Mouse (Mus musculus): ENCODE results near the gene Iqch. TPM values are rescaled to one million over a fixed set of nuclear protein-coding genes. Genes with fewer than 3 reads are reported as not detected.
A peak's percentile ranks its signal among the peaks of the same experiment; 100 is the strongest.

Iqch gene
- polyA plus RNA-seq, 1 experiment from 2014 or later: 0.27 TPM

GRCm38 (mm10) chr9:63632924-63633323 lies 30.6 kb upstream of the Iqch start:
- Histone ChIP-seq H3K9me3 (no peaks in the 10 kb centered on the region), H3K4me3 (no peak overlapping the region), H3K27ac (no peak overlapping the region), H3K27me3 (replicated peaks) (no peaks in the 10 kb centered on the region), H3K9ac (no peak overlapping the region), H3K36me3 (peaks cover 22% of the 10 kb centered on the region), H3K4me1 (0 out of 2 replicates have a peak, but pooled peaks cover 5% of the 10 kb centered on the region), H3K4me2 (replicated peaks) (no peak overlapping the region)
- 50% methylated on average over 11 of the region's 11 CpGs for WGBS
- ATAC-seq (ENCODE audit: low FRiP score, low read depth): no peak

GRCm38 (mm10) chr9:63632045-63632444 lies 29.8 kb upstream of the Iqch start:
- no peak for ATAC-seq (ENCODE audit: low FRiP score, low read depth)
- WGBS: 68% methylated on average over 4 of the region's 4 CpGs

GRCm38 (mm10) chr9:63625090-63625756 lies 22.9 kb upstream of the Iqch start:
- 92% methylated on average over 9 of the region's 9 CpGs for WGBS

More at GRCm38 (mm10) chr9:63632045-63632444, 29.8 kb upstream of the Iqch start:
- H3K9ac ChIP-seq: no peak overlapping the region
- H3K36me3 ChIP-seq: peaks cover 20% of the 10 kb centered on the region
- 0 out of 2 replicates have a peak, but pooled peaks cover 5% of the 10 kb centered on the region for H3K4me1 ChIP-seq
- H3K4me2 ChIP-seq (replicated peaks): no peak overlapping the region
- H3K27ac ChIP-seq: no peak overlapping the region
- no peak overlapping the region for H3K4me3 ChIP-seq
- H3K27me3 ChIP-seq (replicated peaks): no peaks in the 10 kb centered on the region
- no peaks in the 10 kb centered on the region for H3K9me3 ChIP-seq

GRCm38 (mm10) chr9:63623895-63624569 lies 21.7 kb upstream of the Iqch start:
- H3K27ac ChIP-seq: no peak overlapping the region
- H3K27me3 ChIP-seq (replicated peaks): no peaks in the 10 kb centered on the region
- no peak overlapping the region for H3K4me2 ChIP-seq (replicated peaks)
- H3K9me3 ChIP-seq: no peaks in the 10 kb centered on the region
- H3K36me3 ChIP-seq: peaks cover 18% of the 10 kb centered on the region
- H3K4me3 ChIP-seq: no peak overlapping the region
- peaks cover 8% of the 10 kb centered on the region; the same call in 1 of the 2 replicates for H3K4me1 ChIP-seq
- WGBS: 86% methylated on average over 15 of the region's 15 CpGs
- no peak for ATAC-seq (ENCODE audit: low FRiP score, low read depth)
- no peak overlapping the region for H3K9ac ChIP-seq

More at GRCm38 (mm10) chr9:63625090-63625756, 22.9 kb upstream of the Iqch start:
- Histone ChIP-seq H3K27me3 (replicated peaks) (no peaks in the 10 kb centered on the region), H3K4me2 (replicated peaks) (no peak overlapping the region), H3K9ac (no peak overlapping the region), H3K4me3 (no peak overlapping the region), H3K36me3 (peaks cover 15% of the 10 kb centered on the region), H3K9me3 (no peaks in the 10 kb centered on the region), H3K27ac (no peak overlapping the region), H3K4me1 (peaks cover 8% of the 10 kb centered on the region; the same call in 1 of the 2 replicates)
- no peak for ATAC-seq (ENCODE audit: low FRiP score, low read depth)

GRCm38 (mm10) chr9:63617967-63618366 lies 15.7 kb upstream of the Iqch start:
- H3K4me2 ChIP-seq (replicated peaks): no peak overlapping the region
- H3K4me1 ChIP-seq: peaks cover 18% of the 10 kb centered on the region
- peaks cover 39% of the 10 kb centered on the region for H3K36me3 ChIP-seq
- WGBS: 95% methylated on average over 2 of the region's 2 CpGs
- no peak overlapping the region for H3K4me3 ChIP-seq
- H3K27ac ChIP-seq: no peak overlapping the region
- ATAC-seq (ENCODE audit: low FRiP score, low read depth): no peak
- H3K9ac ChIP-seq: no peak overlapping the region
- H3K27me3 ChIP-seq (replicated peaks): no peaks in the 10 kb centered on the region
- no peaks in the 10 kb centered on the region for H3K9me3 ChIP-seq

- Histone ChIP-seq H3K36me3 (peaks cover 22% of the 10 kb centered on the region), H3K9me3 (no peaks in the 10 kb centered on the region), H3K4me3 (no peak overlapping the region), H3K27ac (no peak overlapping the region), H3K27me3 (replicated peaks) (no peaks in the 10 kb centered on the region), H3K4me2 (replicated peaks) (no peak overlapping the region), H3K4me1 (peaks cover 33% of the 10 kb centered on the region), H3K9ac (no peak overlapping the region)
- 85% methylated on average over 11 of the region's 11 CpGs for WGBS
- no peak for ATAC-seq (ENCODE audit: low FRiP score, low read depth)
Measured at GRCm38 (mm10) chr9:63614018-63614985, 12.0 kb upstream of the Iqch start.

GRCm38 (mm10) chr9:63613569-63613968 lies 11.3 kb upstream of the Iqch start:
- Histone ChIP-seq H3K9ac (no peak overlapping the region), H3K4me2 (replicated peaks) (no peak overlapping the region; the same call in 1 of the 2 replicates), H3K36me3 (peaks cover 17% of the 10 kb centered on the region), H3K4me1 (peaks cover 33% of the 10 kb centered on the region), H3K4me3 (no peak overlapping the region), H3K27me3 (replicated peaks) (no peaks in the 10 kb centered on the region), H3K9me3 (no peaks in the 10 kb centered on the region), H3K27ac (no peak overlapping the region)
- ATAC-seq (ENCODE audit: low FRiP score, low read depth): no peak
- whole genome bisulfite sequencing: 63% methylated on average over 1 of the region's 1 CpGs

GRCm38 (mm10) chr9:63612565-63613515 lies 10.5 kb upstream of the Iqch start:
- no peak for ATAC-seq (ENCODE audit: low FRiP score, low read depth)
- Histone ChIP-seq H3K4me1 (peaks cover 33% of the 10 kb centered on the region), H3K27ac (no peak overlapping the region)

GRCm38 (mm10) chr9:63611967-63612366 lies 9.7 kb upstream of the Iqch start:
- Histone ChIP-seq H3K4me1 (peaks cover 33% of the 10 kb centered on the region), H3K4me2 (replicated peaks) (no peak overlapping the region), H3K36me3 (peaks cover 3% of the 10 kb centered on the region), H3K27ac (no peak overlapping the region), H3K9ac (no peak overlapping the region), H3K4me3 (no peak overlapping the region), H3K27me3 (replicated peaks) (no peaks in the 10 kb centered on the region), H3K9me3 (no peaks in the 10 kb centered on the region)
- no peak for ATAC-seq (ENCODE audit: low FRiP score, low read depth)
- WGBS: 63% methylated on average over 5 of the region's 5 CpGs

More at GRCm38 (mm10) chr9:63612565-63613515, 10.5 kb upstream of the Iqch start:
- no peaks in the 10 kb centered on the region for H3K27me3 ChIP-seq (replicated peaks)
- no peak overlapping the region for H3K9ac ChIP-seq
- WGBS: 51% methylated on average over 16 of the region's 16 CpGs
- H3K36me3 ChIP-seq: peaks cover 10% of the 10 kb centered on the region
- no peak overlapping the region for H3K4me3 ChIP-seq
- H3K9me3 ChIP-seq: no peaks in the 10 kb centered on the region
- no peak overlapping the region; the same call in 1 of the 2 replicates for H3K4me2 ChIP-seq (replicated peaks)

GRCm38 (mm10) chr9:63610841-63611366 lies 8.6 kb upstream of the Iqch start:
- no peak for ATAC-seq (ENCODE audit: low FRiP score, low read depth)
- H3K4me3 ChIP-seq: no peak overlapping the region
- H3K36me3 ChIP-seq: no peaks in the 10 kb centered on the region
- H3K27me3 ChIP-seq (replicated peaks): no peaks in the 10 kb centered on the region
- H3K9ac ChIP-seq: 0 out of 2 replicates have a peak overlapping the region, but pooled peaks have one; percentile 13
- no peaks in the 10 kb centered on the region for H3K9me3 ChIP-seq
- H3K4me2 ChIP-seq (replicated peaks): peak overlapping the region; percentile 38
- WGBS: 16% methylated on average over 13 of the region's 13 CpGs
- H3K27ac ChIP-seq: peak overlapping the region; percentile 6; the same call in 1 of the 2 replicates
- peaks cover 29% of the 10 kb centered on the region for H3K4me1 ChIP-seq

GRCm38 (mm10) chr9:63610231-63610630 lies 7.9 kb upstream of the Iqch start:
- H3K4me3 ChIP-seq: no peak overlapping the region
- H3K36me3 ChIP-seq: no peaks in the 10 kb centered on the region
- H3K4me1 ChIP-seq: peaks cover 29% of the 10 kb centered on the region
- 90% methylated on average over 6 of the region's 6 CpGs for WGBS
- no peak for ATAC-seq (ENCODE audit: low FRiP score, low read depth)
- no peaks in the 10 kb centered on the region for H3K9me3 ChIP-seq
- no peak overlapping the region for H3K27ac ChIP-seq
- no peaks in the 10 kb centered on the region for H3K27me3 ChIP-seq (replicated peaks)
- H3K9ac ChIP-seq: no peak overlapping the region
- H3K4me2 ChIP-seq (replicated peaks): no peak overlapping the region
